Mouse (Mus musculus) embryonic facial prominence, embryonic 11.5 days (tissue): ENCODE results near the gene Olfr159. TPM values are rescaled to one million over a fixed set of nuclear protein-coding genes. Genes with fewer than 3 reads are reported as not detected.

Experiments used
- ATAC-seq: fragments of 200-750 bp; cut with Nextera tagmentation; replicated peaks from 2 replicates; pipeline ENCODE4 v1.8.0; 2017; ENCODE audit warnings: low read depth; ENCODE audit not compliant: insufficient number of reproducible peaks, low FRiP score, low TSS enrichment
- DNase-seq: peaks from one replicate; pipeline ENCODE4 v3.0.0-alpha.2; 2015; ENCODE audit warnings: low spot score
- H3K27ac ChIP-seq: fragments of 300-500 bp; sonication (generic); replicated peaks from 2 replicates; pipeline ENCODE4 v1.5.1; 2014; ENCODE audit warnings: mild to moderate bottlenecking, low read depth, low read length, control low read depth
- H3K27me3 ChIP-seq: fragments of 300-500 bp; sonication (generic); 2 replicates; pipeline ENCODE4 v1.6.1; 2014; ENCODE audit warnings: mild to moderate bottlenecking, low read length, moderate library complexity, mixed read lengths; ENCODE audit not compliant: control insufficient read depth, insufficient read depth
- H3K36me3 ChIP-seq: fragments of 300-500 bp; sonication (generic); replicated peaks from 2 replicates; pipeline ENCODE4 v1.6.1; 2014; ENCODE audit warnings: low read depth, mild to moderate bottlenecking, low read length, moderate library complexity, mixed read lengths; ENCODE audit not compliant: control insufficient read depth, insufficient read depth
- H3K4me1 ChIP-seq: fragments of 300-500 bp; sonication (generic); 2 replicates; pipeline ENCODE4 v1.6.1; 2014; ENCODE audit warnings: low read length, mixed read lengths; ENCODE audit not compliant: control insufficient read depth, insufficient read depth
- H3K4me2 ChIP-seq: fragments of 300-500 bp; sonication (generic); 2 replicates; pipeline ENCODE4 v1.6.1; 2014; ENCODE audit warnings: low read depth, mild to moderate bottlenecking, control low read depth, low read length, moderate library complexity
- H3K4me3 ChIP-seq: fragments of 300-500 bp; sonication (generic); 2 replicates; pipeline ENCODE4 v1.5.1; 2014; ENCODE audit warnings: low read depth, low read length, control low read depth
- H3K9ac ChIP-seq: fragments of 300-500 bp; sonication (generic); replicated peaks from 2 replicates; pipeline ENCODE4 v1.6.1; 2014; ENCODE audit warnings: mild to moderate bottlenecking, control low read depth, low read length
- H3K9me3 ChIP-seq: fragments of 300-500 bp; sonication (generic); replicated peaks from 2 replicates; pipeline ENCODE4 v1.6.1; 2016; ENCODE audit warnings: mild to moderate bottlenecking, low read length, inconsistent platforms, mixed read lengths; ENCODE audit not compliant: control insufficient read depth
- WGBS: fragments of 180-500 bp; shearing (Covaris S2); extraction: QIAGEN DNeasy Blood & Tissue Kit; methylation state at CpG from one replicate; pipeline ENCODE4 v1.1.7; 2014; 5-methylcytosine and 5-hydroxymethylcytosine counted together
- polyA plus RNA-seq: library from polyadenylated mRNA; unstranded; fragments of >200 nt; fragmentation: Nextera tagmentation; extraction: Ambion mirVana; gene quantifications from 2 replicates; pipeline ENCODE4 v1.2.1, GENCODE M21; 2014

Olfr159 gene
- polyA plus RNA-seq, 1 experiment from 2014 or later = not detected

DNA sequence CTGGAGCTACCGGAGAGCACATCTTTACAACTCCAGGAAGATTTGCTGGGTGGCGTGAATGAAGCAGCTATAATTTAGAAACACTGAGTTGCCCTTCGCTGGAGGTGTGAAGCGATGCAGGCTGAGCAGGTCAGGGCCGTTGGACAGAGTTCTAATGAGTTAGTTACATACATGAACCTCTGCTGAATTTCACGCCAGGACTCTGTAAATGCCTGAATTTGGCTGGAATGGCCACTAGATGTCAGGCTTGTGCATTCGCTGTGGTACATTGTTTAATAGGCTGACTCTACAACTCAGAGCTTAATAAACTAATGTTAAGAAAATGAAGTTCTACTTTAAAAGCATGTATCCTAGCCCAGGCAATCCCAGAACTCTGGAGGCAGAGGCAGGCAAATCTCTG is 7.4 kb downstream of the Olfr159 start:
- no peaks in the 10 kb centered on the region for H3K9me3 ChIP-seq
- H3K27ac ChIP-seq = no peak overlapping the region
- H3K4me3 ChIP-seq = no peak overlapping the region
- no peaks in the 10 kb centered on the region for H3K27me3 ChIP-seq
- no peaks in the 10 kb centered on the region for H3K36me3 ChIP-seq
- WGBS = 25% methylated on average over 7 of the region's 7 CpGs
- peak; percentile 81 for DNase-seq
- H3K4me2 ChIP-seq = no peak overlapping the region
- H3K4me1 ChIP-seq = no peaks in the 10 kb centered on the region
- no peak for ATAC-seq
- H3K9ac ChIP-seq = no peak overlapping the region

DNA sequence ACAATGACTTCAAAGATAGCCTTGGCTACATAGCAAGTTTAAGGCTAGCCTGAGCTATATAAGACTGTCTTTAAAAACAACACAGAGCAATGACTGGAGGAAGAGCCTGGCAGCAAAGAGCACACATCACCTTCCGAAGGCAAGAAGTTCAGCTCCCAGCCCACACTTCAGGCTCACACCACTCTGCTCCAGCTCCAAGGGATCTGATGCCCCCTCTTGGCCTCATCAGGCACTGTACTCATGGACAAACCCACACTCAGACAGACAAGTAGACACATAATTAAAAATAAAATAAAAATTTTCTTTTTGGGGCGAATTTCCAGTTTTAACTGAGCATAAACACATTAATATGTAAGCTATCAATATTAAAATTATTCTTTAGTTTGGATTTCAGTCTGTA is 9.5 kb downstream of the Olfr159 start:
- no peak overlapping the region for H3K9ac ChIP-seq
- H3K4me3 ChIP-seq = no peak overlapping the region
- H3K36me3 ChIP-seq = no peaks in the 10 kb centered on the region
- no peaks in the 10 kb centered on the region for H3K9me3 ChIP-seq
- no peak for DNase-seq
- H3K4me2 ChIP-seq = no peak overlapping the region
- no peaks in the 10 kb centered on the region for H3K27me3 ChIP-seq
- H3K27ac ChIP-seq = no peak overlapping the region
- H3K4me1 ChIP-seq = no peaks in the 10 kb centered on the region
- no peak for ATAC-seq
- WGBS = 83% methylated on average over 2 of the region's 2 CpGs

DNA sequence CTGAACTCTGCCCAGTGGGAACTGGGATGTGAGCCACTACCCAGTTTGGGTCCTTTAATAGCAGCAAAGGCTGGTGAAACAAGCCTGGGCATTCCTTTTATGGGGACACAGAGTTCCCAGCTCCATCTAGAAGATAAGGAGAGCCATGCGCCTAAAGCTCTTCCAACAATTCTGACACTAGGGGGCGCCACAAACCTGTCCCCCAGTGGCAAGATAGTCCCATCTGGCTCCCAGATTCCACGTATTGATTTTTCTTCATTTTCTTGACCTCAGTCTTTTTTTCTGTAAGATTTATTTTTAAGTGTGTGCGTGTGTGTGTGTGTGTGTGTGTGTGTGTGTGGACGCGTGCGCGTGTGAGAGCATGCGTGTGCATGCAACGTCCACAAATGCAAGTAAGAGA is 10.3 kb downstream of the Olfr159 start:
- 67% methylated on average over 10 of the region's 10 CpGs for WGBS
- H3K27me3 ChIP-seq = no peaks in the 10 kb centered on the region
- no peak overlapping the region for H3K27ac ChIP-seq
- ATAC-seq (no peak), DNase-seq (peak; percentile 66)
- no peak overlapping the region for H3K4me3 ChIP-seq
- H3K4me2 ChIP-seq = no peak overlapping the region
- H3K36me3 ChIP-seq = no peaks in the 10 kb centered on the region
- no peaks in the 10 kb centered on the region for H3K9me3 ChIP-seq
- H3K9ac ChIP-seq = no peak overlapping the region
- H3K4me1 ChIP-seq = no peaks in the 10 kb centered on the region

DNA sequence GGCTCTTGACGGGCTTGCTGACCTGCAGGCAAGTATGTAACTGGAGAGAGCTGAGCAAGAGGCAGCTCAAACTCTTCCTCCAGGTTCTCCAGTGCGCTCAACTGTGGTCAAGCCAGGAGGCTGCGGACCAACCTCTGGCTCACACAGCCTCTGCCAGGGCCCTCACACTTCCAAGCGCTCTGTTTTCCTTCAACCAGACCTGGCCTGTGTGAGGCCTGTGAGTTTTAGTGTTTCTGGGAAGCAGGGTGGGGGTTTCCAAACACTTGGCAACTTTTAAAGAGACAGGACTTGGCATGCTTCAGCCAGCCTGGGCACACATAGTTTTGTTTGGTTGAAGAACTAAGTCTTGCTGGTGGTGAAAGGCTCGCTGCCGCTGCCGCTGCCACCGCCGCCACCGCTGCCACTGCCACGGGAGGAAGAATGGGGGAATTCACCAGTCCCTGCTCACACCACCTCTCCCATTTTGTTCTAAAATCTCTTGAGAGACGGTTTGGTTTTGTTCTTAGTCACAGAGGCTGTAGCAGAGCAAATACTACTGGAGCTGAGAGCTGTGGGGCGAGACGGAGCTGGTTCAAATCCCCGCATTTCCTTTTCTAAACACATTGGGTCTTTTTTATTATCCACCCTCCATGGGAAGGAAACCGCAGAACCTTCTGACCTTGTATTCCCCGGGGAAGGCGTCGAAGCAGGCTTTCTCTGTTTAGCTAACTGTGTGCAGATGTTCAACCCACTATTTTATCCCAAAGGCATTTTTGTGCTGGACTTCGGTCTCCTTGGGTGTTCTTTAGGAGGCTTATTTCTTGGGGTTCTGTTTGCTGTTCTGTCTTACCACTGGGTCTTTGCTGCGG is 11.0 kb downstream of the Olfr159 start:
- 54% methylated on average over 21 of the region's 21 CpGs for WGBS
- DNase-seq (peak; percentile 71), ATAC-seq (no peak)
- H3K9me3 ChIP-seq = no peaks in the 10 kb centered on the region
- no peak overlapping the region for H3K4me2 ChIP-seq
- H3K27ac ChIP-seq = no peak overlapping the region
- no peaks in the 10 kb centered on the region for H3K36me3 ChIP-seq
- H3K9ac ChIP-seq = no peak overlapping the region
- H3K27me3 ChIP-seq = no peaks in the 10 kb centered on the region
- H3K4me1 ChIP-seq = no peaks in the 10 kb centered on the region
- no peak overlapping the region for H3K4me3 ChIP-seq

DNA sequence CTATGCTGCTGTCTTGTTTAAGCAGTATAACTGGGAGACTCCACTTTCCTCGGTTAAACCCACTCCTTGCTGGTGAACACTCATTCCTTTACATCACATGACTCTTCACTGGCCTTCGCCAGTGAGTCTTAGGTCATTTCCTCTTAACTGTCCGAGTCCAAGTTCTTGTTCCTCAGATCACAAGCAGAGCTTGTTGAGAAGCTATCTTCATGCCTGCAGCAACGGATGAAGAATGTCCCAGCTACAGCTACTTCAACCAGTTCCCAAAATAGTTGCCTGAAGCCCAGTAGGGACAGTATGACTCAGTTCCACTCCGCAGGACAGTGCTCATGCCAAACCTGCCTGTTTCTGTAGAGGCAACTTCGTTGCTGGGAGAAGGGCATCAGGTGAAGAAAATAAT is 13.6 kb downstream of the Olfr159 start:
- Histone ChIP-seq H3K36me3 (no peaks in the 10 kb centered on the region), H3K4me3 (no peak overlapping the region), H3K9ac (no peak overlapping the region), H3K27ac (no peak overlapping the region), H3K27me3 (no peaks in the 10 kb centered on the region), H3K4me1 (no peaks in the 10 kb centered on the region), H3K9me3 (no peaks in the 10 kb centered on the region), H3K4me2 (no peak overlapping the region)
- ATAC-seq = no peak
- no peak for DNase-seq
- WGBS = 81% methylated on average over 6 of the region's 6 CpGs

DNA sequence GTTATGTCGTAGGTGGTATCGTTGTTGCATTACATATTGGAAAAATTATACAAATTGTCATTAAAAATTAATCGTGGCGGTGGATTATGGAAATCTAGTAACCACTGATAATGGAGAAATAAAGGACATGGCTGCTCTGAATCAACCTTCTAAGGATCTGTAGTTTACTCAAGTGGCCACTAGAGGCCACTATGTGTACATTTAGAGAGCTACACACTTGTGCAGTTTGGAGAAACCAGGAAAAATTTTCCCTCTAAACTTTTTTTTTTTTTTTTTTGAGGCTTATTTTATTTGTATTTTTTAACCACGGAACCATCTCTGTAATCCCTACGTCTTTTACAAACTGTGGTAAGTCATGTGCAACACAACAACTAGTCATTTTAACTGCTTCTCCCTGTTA is 25.6 kb downstream of the Olfr159 start:
- Histone ChIP-seq H3K4me3 (no peak overlapping the region), H3K4me1 (no peaks in the 10 kb centered on the region), H3K27me3 (no peaks in the 10 kb centered on the region), H3K4me2 (no peak overlapping the region), H3K27ac (no peak overlapping the region), H3K9ac (no peak overlapping the region), H3K36me3 (no peaks in the 10 kb centered on the region), H3K9me3 (no peaks in the 10 kb centered on the region)
- DNase-seq (peak; percentile 79), ATAC-seq (no peak)
- WGBS = 17% methylated on average over 6 of the region's 6 CpGs

DNA sequence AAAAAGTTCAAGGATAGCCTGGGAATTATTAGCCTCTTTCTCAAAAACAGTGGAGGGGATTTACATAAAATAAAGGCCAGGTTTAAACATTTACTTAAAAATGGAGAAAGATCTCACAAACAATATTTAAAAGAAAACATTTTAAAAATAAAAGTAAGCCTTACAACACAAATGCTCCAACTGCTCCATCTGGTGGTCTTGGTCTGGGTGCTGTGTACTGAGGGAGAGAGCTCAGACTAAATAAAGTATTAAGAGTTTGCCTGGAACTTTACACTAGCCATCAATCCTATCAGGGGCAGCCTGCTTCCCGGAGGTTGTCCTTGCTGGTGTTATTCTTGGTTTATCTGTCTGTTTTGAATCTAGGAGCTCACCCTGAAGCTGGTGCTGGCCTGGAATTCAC is 27.7 kb downstream of the Olfr159 start:
- no peak for DNase-seq
- H3K4me3 ChIP-seq = no peak overlapping the region
- no peak overlapping the region for H3K4me2 ChIP-seq
- no peak overlapping the region for H3K9ac ChIP-seq
- H3K36me3 ChIP-seq = no peaks in the 10 kb centered on the region
- no peak for ATAC-seq
- 48% methylated on average over 1 of the region's 1 CpGs for WGBS
- H3K27me3 ChIP-seq = no peaks in the 10 kb centered on the region
- no peaks in the 10 kb centered on the region for H3K4me1 ChIP-seq
- H3K9me3 ChIP-seq = no peaks in the 10 kb centered on the region
- H3K27ac ChIP-seq = no peak overlapping the region

DNA sequence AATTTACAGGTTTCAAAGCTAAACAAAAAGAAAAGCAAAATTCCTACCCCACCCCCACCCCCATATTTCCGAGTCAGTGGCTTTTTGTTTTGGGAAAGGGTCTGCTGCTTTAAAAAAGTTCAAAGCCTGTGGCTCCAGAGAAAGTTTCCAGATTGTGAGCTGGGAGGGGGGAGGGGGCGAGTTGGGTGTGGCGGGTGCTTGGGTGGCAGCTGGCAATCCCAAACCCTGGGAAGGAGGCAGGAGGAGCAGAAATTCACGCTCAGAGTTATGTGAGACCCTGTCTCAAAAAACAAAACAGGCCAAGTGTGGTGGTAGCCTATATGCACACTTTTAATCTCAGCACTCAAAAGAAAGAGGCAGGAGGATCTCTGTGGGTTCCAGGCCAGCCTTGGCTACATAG is 28.2 kb downstream of the Olfr159 start:
- no peak overlapping the region for H3K27ac ChIP-seq
- H3K4me1 ChIP-seq = no peaks in the 10 kb centered on the region
- no peaks in the 10 kb centered on the region for H3K27me3 ChIP-seq
- no peak overlapping the region for H3K4me2 ChIP-seq
- no peaks in the 10 kb centered on the region for H3K9me3 ChIP-seq
- no peak overlapping the region for H3K9ac ChIP-seq
- 34% methylated on average over 4 of the region's 4 CpGs for WGBS
- no peaks in the 10 kb centered on the region for H3K36me3 ChIP-seq
- ATAC-seq (no peak), DNase-seq (no peak)
- no peak overlapping the region for H3K4me3 ChIP-seq
